Mouse (Mus musculus) limb, embryonic 14.5 days (tissue): ENCODE measurements around the gene Themis2. TPM values are rescaled to one million over a fixed set of nuclear protein-coding genes. Genes with fewer than 3 reads are reported as not detected.

ENCODE experiments used
- ATAC-seq: fragments of 200-750 bp; cut with Nextera tagmentation; 2 replicates; pipeline ENCODE4 v1.8.0; 2017; ENCODE audit warnings: low read depth, moderate number of reproducible peaks, moderate TSS enrichment; ENCODE audit not compliant: low FRiP score
- DNase-seq: peaks from one replicate; pipeline ENCODE4 v3.0.0-alpha.2; 2015; ENCODE audit warnings: low spot score
- H3K27ac ChIP-seq: fragments of 300-500 bp; sonication (generic); replicated peaks from 2 replicates; pipeline ENCODE4 v1.5.1; 2014; ENCODE audit warnings: low read depth, mild to moderate bottlenecking, low read length, moderate library complexity, mixed read lengths
- H3K27me3 ChIP-seq: fragments of 300-500 bp; sonication (generic); 2 replicates; pipeline ENCODE4 v1.6.1; 2014; ENCODE audit warnings: low read length, mixed read lengths; ENCODE audit not compliant: control insufficient read depth, insufficient read depth
- H3K36me3 ChIP-seq: fragments of 300-500 bp; sonication (generic); 2 replicates; pipeline ENCODE4 v1.6.1; 2014; ENCODE audit warnings: mild to moderate bottlenecking, low read length, moderate library complexity, mixed read lengths; ENCODE audit not compliant: control insufficient read depth, insufficient read depth
- H3K4me1 ChIP-seq: fragments of 300-500 bp; sonication (generic); 2 replicates; pipeline ENCODE4 v1.6.1; 2014; ENCODE audit warnings: antibody characterized with exemption, low read length, mixed read lengths; ENCODE audit not compliant: control insufficient read depth, insufficient read depth
- H3K4me2 ChIP-seq: fragments of 300-500 bp; sonication (generic); replicated peaks from 2 replicates; pipeline ENCODE4 v1.6.1; 2014; ENCODE audit warnings: low read depth, mild to moderate bottlenecking, low read length, moderate library complexity; ENCODE audit not compliant: severe bottlenecking
- H3K4me3 ChIP-seq: fragments of 300-500 bp; sonication (generic); replicated peaks from 2 replicates; pipeline ENCODE4 v1.5.1; 2014; ENCODE audit warnings: low read length
- H3K9ac ChIP-seq: fragments of 300-500 bp; sonication (generic); 2 replicates; pipeline ENCODE4 v1.6.1; 2014; ENCODE audit warnings: mild to moderate bottlenecking, low read depth, low read length, moderate library complexity; ENCODE audit not compliant: severe bottlenecking
- H3K9me3 ChIP-seq: fragments of 300-500 bp; sonication (generic); 2 replicates; pipeline ENCODE4 v1.6.1; 2016; ENCODE audit warnings: low read length; ENCODE audit not compliant: control insufficient read depth
- POLR2A ChIP-seq: fragments of 200-500 bp; IDR thresholded peaks from 2 replicates; pipeline ENCODE4 v1.8.0; 2012; ENCODE audit warnings: inconsistent platforms, mild to moderate bottlenecking, moderate library complexity, borderline replicate concordance; ENCODE audit not compliant: insufficient read depth, insufficient read length; ENCODE audit errors: extremely low read depth
- WGBS: fragments of 180-500 bp; shearing (Covaris S2); extraction: QIAGEN DNeasy Blood & Tissue Kit; methylation state at CpG from one replicate; pipeline ENCODE4 v1.1.7; 2014; 5-methylcytosine and 5-hydroxymethylcytosine counted together
- polyA plus RNA-seq, 2 experiments: library from polyadenylated mRNA; depleted of rRNA in 1 of 2; stranded (reverse) in 1 of 2; unstranded in 1 of 2; fragments of >200 nt; fragmentation: Nextera tagmentation in 1 of 2; extraction: Ambion mirVana in 1 of 2; gene quantifications; 2 replicates each; pipeline versions ENCODE4 v1.2.1 to v1.2.3; 2012 to 2014

Themis2 gene
- 2.0 and 2.1 TPM in 2 replicates for polyA plus RNA-seq (2012; rRNA removed)
- 1.9 and 2.4 TPM in 2 replicates for polyA plus RNA-seq (2014; fragmentation: Nextera tagmentation; extraction: Ambion mirVana)

DNA sequence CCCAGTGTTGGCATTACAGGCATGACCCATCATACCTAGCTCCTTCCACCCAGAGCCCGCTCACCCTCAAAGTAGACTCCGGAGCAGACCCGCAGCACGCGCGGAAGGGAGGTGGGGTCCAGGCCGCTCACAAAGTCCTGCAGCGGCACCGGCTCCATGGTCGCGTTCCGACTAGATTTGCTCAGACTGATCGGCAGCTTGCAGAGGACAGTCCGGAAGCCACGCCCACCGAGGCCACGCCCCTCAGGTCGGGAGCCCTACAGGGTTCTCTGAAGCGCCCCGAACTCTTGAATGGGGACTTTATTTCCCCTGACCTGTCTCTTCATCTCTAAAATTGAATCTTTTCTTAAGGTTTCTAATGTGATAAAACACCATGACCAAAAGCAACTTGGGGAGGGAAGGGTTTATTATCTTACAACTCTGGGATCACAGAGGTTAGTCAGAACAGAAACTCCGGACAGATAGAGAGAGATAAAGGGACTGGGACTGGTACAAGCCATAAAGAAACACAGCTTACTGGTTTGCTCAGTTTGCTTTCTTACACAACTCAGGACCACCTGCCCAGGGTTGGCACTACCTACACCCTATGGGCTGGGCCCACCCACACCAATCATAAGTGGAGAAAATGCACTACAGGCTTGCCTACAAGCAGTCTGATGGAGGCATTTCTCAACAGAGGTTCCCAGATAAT is at the start of gene Themis2:
Gene Themis2 (minus strand): TSS at position 192 of the 691 bp plus-strand sequence.
- DNase-seq (peak; percentile 18), ATAC-seq (no peak)
- Histone ChIP-seq H3K4me3 (peak within 1 kb of the TSS; percentile 29), H3K9ac (peak within 1 kb of the TSS; percentile 5; the same call in 1 of the 2 replicates), H3K9me3 (no peaks in the 10 kb centered on the region), H3K27me3 (peaks cover 12% of the 10 kb centered on the region), H3K4me2 (peak within 1 kb of the TSS; percentile 49), H3K36me3 (no peaks in the 10 kb centered on the region), H3K27ac (no peak within 1 kb of the TSS), H3K4me1 (no peaks in the 10 kb centered on the region)
- WGBS = 2% methylated on average over 21 of the region's 21 CpGs
- no peak for TF ChIP-seq POLR2A

GRCm38 (mm10) chr4:132843705-132844071 is 47.5 kb upstream of the Themis2 start:
- peaks cover 17% of the 10 kb centered on the region for H3K36me3 ChIP-seq
- H3K27me3 ChIP-seq = no peaks in the 10 kb centered on the region
- ATAC-seq = no peak
- H3K4me2 ChIP-seq = peak overlapping the region; percentile 57
- H3K4me3 ChIP-seq = peak overlapping the region; percentile 67
- DNase-seq = no peak
- WGBS = 71% methylated on average over 1 of the region's 1 CpGs
- peak overlapping the region; percentile 59 for H3K27ac ChIP-seq
- H3K4me1 ChIP-seq = peaks cover 10% of the 10 kb centered on the region
- TF ChIP-seq POLR2A = no peak
- H3K9ac ChIP-seq = peak overlapping the region; percentile 82; the same call in 1 of the 2 replicates
- H3K9me3 ChIP-seq = no peaks in the 10 kb centered on the region

DNA sequence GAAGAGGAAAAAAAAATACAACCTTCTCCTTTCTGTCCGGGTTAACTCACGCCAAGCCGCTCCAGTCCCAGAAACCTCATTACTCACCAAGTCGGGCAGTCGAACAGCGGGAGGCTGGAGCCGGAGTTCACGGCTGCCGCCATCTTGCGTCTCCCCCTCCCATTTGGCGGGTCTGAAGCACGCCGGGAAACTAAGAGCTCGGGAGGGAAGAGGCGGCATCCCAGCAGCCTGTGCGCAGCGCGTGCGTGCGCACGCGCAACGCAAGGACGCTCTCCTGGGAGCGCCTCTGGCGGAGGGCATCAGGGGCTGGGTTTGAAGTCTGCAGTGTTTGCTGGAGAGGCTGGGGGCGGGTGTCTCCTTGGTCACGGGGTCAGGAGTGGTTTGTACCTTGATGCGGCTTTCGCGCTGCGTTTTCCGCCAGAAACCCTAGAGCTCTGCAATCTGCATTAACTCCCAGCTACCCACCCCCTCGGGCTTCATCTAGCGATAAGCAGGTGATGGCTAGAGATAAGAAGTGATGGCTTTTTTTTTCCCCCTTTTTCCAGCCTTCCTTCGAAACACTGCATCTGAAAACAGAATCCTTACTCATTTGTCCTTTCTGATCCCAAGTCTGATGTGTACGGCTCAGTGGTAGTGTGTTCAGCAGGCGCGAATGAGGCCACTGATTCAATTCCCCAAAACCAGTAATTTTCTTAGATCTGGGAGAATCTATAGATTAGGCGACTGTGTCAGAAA is 47.0 kb upstream of the Themis2 start, which contains the start of gene Ppp1r8:
Gene Ppp1r8 (minus strand): TSS at position 200 of the 735 bp plus-strand sequence.
- Histone ChIP-seq H3K9me3 (no peaks in the 10 kb centered on the region), H3K4me2 (peak within 1 kb of the TSS; percentile 57), H3K9ac (peak within 1 kb of the TSS; percentile 82), H3K27ac (peak within 1 kb of the TSS; percentile 59), H3K36me3 (peaks cover 23% of the 10 kb centered on the region), H3K27me3 (no peaks in the 10 kb centered on the region), H3K4me3 (peak within 1 kb of the TSS; percentile 67), H3K4me1 (peaks cover 10% of the 10 kb centered on the region)
- WGBS = under 1% methylated on average over 40 of the region's 40 CpGs
- peak; percentile 96; the same call in 1 of the 2 replicates for TF ChIP-seq POLR2A
- ATAC-seq (peak; percentile 96), DNase-seq (peak; percentile 92)

DNA sequence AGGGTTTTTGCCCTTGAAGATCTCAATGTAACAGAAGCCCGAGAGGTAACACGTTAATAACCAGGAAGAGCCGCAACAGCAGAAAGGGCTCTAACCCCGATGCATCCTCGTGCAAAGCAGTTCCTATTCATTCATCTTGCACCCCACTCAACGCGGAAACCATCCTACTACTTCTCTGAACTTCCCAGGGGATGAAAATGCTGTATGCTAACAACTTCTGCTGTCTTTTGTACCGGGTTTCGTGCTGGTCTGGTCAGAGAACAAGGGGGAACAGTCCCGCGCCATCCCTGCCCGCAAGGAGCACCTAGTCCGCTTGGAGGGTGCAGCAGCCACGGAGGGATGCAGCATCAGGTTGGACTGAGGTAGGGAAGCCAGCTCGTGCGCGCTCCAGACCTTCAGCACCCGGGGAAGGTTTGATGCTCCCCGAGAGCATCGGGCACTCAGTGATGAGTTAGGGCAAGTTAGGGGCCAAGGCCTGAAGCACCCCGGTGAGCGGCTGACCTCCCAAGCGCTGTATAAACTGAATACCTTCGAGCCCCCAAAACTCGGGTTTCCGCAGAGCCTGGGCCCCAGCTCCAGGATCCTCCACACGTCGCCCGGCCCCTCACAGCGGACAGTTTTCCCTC is 46.2 kb upstream of the Themis2 start:
- H3K27ac ChIP-seq = peak overlapping the region; percentile 40
- no peak for TF ChIP-seq POLR2A
- 1% methylated on average over 30 of the region's 30 CpGs for WGBS
- H3K9me3 ChIP-seq = no peaks in the 10 kb centered on the region
- DNase-seq = no peak
- H3K4me3 ChIP-seq = peak overlapping the region; percentile 67
- ATAC-seq = 0 out of 2 replicates have a peak, but pooled peaks have one; percentile 23
- no peaks in the 10 kb centered on the region for H3K27me3 ChIP-seq
- peak overlapping the region; percentile 57 for H3K4me2 ChIP-seq
- H3K36me3 ChIP-seq = peaks cover 30% of the 10 kb centered on the region
- H3K4me1 ChIP-seq = peaks cover 10% of the 10 kb centered on the region
- peak overlapping the region; percentile 82 for H3K9ac ChIP-seq

DNA sequence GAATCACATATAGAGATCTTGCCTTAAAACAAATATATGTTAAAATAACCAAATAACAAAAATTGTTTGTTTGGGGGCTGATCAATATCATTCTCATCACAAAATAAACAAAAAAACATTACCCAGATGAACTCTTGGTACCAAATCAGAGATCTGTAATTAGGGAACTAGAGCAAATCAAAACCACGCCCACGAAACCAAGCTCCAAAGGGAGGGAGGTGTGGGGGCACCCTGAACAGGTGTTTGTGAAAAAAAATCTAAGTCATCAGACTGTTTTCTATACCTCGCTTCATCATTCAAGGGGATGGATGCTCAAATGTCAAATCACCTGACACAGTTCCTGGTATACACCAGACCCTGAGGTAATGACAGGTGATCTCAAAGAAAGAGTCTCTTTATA is 45.3 kb upstream of the Themis2 start:
- ATAC-seq = no peak
- 78% methylated on average over 3 of the region's 3 CpGs for WGBS

More for the DNA sequence above, 45.3 kb upstream of the Themis2 start:
- H3K9ac ChIP-seq = peak overlapping the region; percentile 82
- H3K4me2 ChIP-seq = peak overlapping the region; percentile 57
- TF ChIP-seq POLR2A = no peak
- peak overlapping the region; percentile 67 for H3K4me3 ChIP-seq
- H3K27me3 ChIP-seq = no peaks in the 10 kb centered on the region
- DNase-seq = no peak
- H3K27ac ChIP-seq = no peak overlapping the region
- H3K36me3 ChIP-seq = peaks cover 39% of the 10 kb centered on the region
- H3K4me1 ChIP-seq = peaks cover 10% of the 10 kb centered on the region
- H3K9me3 ChIP-seq = no peaks in the 10 kb centered on the region
